Mouse (Mus musculus) gastrocnemius, adult 2 months (tissue): Measurements from ENCODE around the gene Slc5a10. TPM values are rescaled to one million over a fixed set of nuclear protein-coding genes. Genes with fewer than 3 reads are reported as not detected.
A peak's percentile ranks its signal among the peaks of the same experiment; 100 is the strongest.
"Not testable (repeated sequence)": the region's sequence is repeated elsewhere in the genome, so short reads cannot be mapped to it uniquely, and the experiment has no call there.

Experiments used
- DNase-seq: peaks from one replicate; pipeline ENCODE4 v3.0.0; 2022
- H3K27ac ChIP-seq: fragments of 200-600 bp; 2 replicates; pipeline ENCODE4 v1.8.1; 2022; ENCODE audit warnings: mild to moderate bottlenecking
- H3K4me3 ChIP-seq: fragments of 200-600 bp; 2 replicates; pipeline ENCODE4 v1.8.1; 2022; ENCODE audit warnings: mild to moderate bottlenecking, moderate library complexity
- CTCF ChIP-seq: fragments of 200-600 bp; IDR thresholded peaks from 2 replicates; pipeline ENCODE4 v1.8.1; 2022; ENCODE audit warnings: antibody characterized with exemption, mild to moderate bottlenecking, moderate library complexity
- intact Hi-C: fragments of 180-260 bp; cut with DNase I; formaldehyde crosslinking; loops from one replicate; pipeline ENCODE4 v1.15.1; 2025
- total RNA-seq, 2 experiments: library from RNA; stranded (reverse); gene quantifications; 2 replicates each; pipeline ENCODE4 v1.2.3; 2021

The Slc5a10 gene
- total RNA-seq, 2 experiments from 2014 or later = not detected

DNA sequence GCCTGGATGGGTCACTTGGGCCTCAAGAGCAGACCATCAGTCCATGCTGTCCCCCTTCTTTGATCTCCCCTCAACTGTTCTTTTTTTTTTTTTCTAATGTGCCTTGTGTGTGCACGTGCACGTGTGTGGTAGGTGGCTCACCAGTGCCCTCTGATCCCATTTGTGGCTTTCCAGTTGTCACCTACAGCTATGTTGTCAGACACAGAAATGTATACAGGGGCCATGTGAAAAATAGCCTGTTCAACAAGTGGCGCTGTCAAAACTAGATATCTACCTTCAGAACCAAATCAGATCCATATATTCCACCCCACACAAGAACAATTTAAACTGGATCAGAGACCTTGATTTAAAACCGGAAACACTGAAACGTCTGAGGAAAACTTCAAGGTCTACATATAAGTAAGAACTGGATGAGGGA lies 71.5 kb downstream of the Slc5a10 start:
- DNase-seq = no peak
- no peak for TF ChIP-seq CTCF
- intact Hi-C loops = no loop called here
- no peak overlapping the region for H3K27ac ChIP-seq
- no peak overlapping the region for H3K4me3 ChIP-seq

DNA sequence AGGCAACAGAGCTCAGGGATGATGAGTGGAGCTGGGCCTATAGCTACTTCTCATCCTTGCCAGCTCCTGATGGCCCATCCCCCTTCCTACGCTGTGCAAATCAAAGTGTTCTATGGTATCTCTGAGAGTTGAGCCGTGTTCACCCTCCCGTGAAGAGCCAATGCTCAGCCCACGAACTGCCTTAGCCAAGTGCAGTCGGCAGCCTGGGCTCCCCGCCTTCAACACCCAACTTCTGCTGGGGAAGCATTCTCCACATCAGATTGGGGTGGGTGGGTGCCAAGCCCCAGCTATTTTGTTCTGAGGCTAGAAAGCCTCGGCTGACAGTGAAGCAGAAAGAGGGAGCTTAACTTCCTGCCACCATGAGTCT lies 71.9 kb downstream of the Slc5a10 start:
- DNase-seq = no peak
- Histone ChIP-seq H3K4me3 (no peak overlapping the region), H3K27ac (no peak overlapping the region)
- intact Hi-C loops = no loop called here
- no peak for TF ChIP-seq CTCF

GRCm38 (mm10) chr11:61647956-61648748 lies 72.5 kb downstream of the Slc5a10 start:
- TF ChIP-seq CTCF = no peak
- 0 out of 2 replicates have a peak overlapping the region, but pooled peaks have one; percentile 20 for H3K27ac ChIP-seq
- intact Hi-C loops = no loop called here
- DNase-seq = peak; percentile 42
- H3K4me3 ChIP-seq = no peak overlapping the region

DNA sequence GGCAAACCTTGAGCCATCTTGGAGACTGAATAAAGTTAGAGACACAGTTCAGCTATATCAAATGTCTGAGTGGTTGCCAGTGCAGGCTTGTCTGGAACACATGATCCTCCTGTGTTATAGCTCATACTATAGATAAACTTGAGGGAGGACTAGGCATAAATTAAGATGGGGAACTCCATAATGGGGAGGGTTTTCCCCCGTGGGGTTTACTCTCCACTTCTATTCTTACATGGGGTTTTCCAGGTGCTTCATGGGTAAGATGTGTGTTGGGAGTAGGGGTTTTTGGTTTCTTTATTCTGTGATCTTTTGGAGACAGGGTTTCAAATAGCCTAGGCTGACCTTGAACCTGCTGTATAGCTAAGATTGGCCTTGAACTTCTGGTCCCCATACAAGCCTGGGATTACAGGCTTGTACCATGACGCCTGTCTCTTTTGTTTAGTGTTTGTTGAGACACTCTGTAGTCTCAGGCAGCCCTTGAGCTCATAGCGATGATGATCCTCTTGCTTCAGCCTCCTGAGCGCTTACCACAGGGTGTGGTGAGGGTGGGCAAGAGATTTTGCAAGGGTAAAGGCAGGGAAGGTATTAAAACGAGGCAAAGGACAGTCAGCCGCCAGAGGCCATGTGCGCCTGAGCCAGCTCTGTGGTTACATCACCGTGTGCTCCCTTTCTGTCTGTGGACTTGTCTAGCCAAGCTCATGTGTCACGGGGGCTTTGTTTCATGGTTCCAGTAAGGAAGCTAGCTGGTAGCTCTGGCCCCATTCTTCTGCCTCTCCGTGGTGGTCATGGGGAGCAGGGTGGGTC lies 73.3 kb downstream of the Slc5a10 start:
- no peak overlapping the region for H3K4me3 ChIP-seq
- DNase-seq = no peak
- H3K27ac ChIP-seq = no peak overlapping the region
- intact Hi-C loops = no loop called here
- no peak for TF ChIP-seq CTCF

DNA sequence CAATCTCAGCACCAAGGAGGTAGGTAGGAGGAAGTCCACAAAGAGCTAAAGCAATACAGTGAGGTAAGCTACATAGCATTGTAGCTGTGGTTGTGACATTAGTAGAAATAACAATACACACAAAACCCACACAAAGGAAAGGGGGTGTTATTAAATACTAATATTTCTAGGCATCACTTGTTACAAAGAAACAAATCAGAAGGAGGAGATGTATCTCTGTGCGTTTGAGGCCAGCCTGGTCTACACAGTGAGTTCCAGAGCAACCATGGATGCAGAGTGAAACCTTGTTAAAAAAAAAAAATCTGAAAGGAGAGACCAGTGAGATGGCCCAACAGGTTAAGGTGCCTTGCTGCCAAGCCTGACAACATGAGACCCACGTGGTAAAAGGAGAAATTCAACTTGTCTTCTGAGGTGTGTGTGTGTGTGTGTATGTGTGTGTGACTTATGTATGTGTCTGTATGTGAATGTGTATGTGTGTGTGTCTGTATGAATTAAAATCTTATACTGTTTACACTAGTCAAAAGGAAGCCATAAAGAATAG lies 74.1 kb downstream of the Slc5a10 start:
- no peak overlapping the region for H3K4me3 ChIP-seq
- intact Hi-C loops = no loop called here
- DNase-seq = no peak
- no peak for TF ChIP-seq CTCF
- no peak overlapping the region for H3K27ac ChIP-seq

- DNase-seq = no peak
- intact Hi-C loops = no loop called here
- no peak overlapping the region for H3K4me3 ChIP-seq
- peak overlapping the region; percentile 63 for H3K27ac ChIP-seq
- no peak for TF ChIP-seq CTCF
Observed at GRCm38 (mm10) chr11:61645357-61645857, 75.2 kb downstream of the Slc5a10 start.

DNA sequence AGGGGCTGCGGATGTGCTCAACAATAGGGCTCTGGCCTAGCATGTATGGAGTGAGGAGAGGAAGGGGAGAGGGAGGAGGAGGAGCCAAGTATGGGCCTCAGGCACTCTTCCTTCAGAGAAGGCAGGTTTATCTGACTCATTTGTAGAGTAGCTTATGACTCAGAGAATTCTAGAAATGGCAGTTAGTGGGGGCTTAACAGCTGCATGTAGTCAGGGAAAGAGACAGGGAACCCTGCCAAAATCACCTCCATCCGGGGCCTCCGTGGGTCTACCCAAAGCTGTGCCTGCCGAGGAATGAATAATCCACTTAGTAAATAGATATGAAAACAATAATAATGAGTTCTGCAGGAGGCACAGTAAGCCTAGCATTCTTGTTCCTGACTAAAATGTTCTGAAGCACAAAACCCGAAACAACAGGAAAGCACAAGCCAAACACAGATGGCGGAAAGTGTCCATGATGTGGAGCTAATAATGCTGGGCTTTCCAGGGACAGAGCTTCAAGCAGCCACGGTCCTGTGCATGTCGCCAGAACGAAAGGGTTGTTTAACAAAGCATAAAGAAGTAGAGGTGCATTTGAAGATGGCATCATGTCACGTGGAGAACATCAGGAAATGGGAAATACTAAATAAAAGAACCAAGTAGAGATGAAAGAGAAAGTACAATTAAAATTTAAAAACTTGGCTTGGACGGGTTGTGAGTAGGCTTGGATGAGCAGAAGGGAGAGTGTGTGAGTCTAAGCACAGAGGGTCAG lies 75.9 kb downstream of the Slc5a10 start:
- DNase-seq = no peak
- intact Hi-C loops = no loop called here
- Histone ChIP-seq H3K4me3 (peak overlapping the region; percentile 21), H3K27ac (peak overlapping the region; percentile 63)
- no peak for TF ChIP-seq CTCF

- intact Hi-C loops = no loop called here
- Histone ChIP-seq H3K27ac (no peak overlapping the region), H3K4me3 (no peak overlapping the region)
- no peak for DNase-seq
- no peak for TF ChIP-seq CTCF
Observed at GRCm38 (mm10) chr11:61643184-61643961, 77.3 kb downstream of the Slc5a10 start.

DNA sequence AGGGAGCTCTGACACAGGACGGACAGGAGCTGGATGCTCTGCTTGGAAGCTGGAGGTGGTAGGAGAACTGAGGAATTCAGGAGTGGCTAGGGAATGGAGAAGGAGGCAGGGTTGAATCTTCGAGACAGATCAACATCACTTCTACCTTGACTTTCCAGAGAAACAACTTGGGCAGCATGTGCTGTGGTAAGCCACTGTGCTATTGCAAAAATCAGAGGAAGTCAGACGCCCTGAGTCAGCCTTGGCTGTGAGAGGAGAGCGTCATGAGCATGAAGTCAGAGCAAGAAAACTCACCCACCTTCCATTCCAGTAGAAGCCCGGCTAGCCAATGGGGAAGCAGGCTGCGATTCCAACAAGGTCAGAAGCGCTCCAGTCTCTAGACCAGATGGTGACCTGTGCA lies 78.5 kb downstream of the Slc5a10 start:
- Histone ChIP-seq H3K27ac (no peak overlapping the region), H3K4me3 (no peak overlapping the region)
- TF ChIP-seq CTCF = no peak
- DNase-seq = no peak
- intact Hi-C loops = no loop called here

- intact Hi-C loops, H3K27ac ChIP-seq, H3K4me3 ChIP-seq, DNase-seq: not testable (repeated sequence)
Observed at GRCm38 (mm10) chr11:61640585-61640984, 80.0 kb downstream of the Slc5a10 start.

- Histone ChIP-seq H3K4me3 (no peak overlapping the region), H3K27ac (no peak overlapping the region)
- intact Hi-C loops = no loop called here
- TF ChIP-seq CTCF = no peak
- DNase-seq = no peak
Observed at GRCm38 (mm10) chr11:61639601-61640177, 80.9 kb downstream of the Slc5a10 start.
